Comparison of ENCODE assay signal across 8 mouse cellular contexts in the genomic region with DNA sequence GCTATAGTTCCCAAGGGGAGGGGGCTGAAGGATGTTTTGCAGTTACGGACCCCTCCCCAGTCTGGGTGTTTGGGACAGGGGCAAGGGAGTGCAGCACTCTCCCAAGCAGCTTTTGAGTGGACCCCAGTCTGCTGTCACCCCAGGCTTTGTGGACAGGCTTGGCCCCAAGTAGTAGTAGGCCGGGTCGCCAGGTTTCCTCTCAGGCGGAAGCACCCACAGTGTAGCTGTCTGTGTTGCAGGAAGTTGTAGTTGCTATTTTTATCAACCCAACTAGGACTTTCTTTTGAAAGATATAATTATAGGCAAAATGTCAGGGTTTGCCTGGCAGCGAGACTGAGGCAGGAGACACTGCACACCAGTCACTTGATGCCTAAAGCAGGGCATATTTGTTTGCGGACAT. TPM values are rescaled to one million over a fixed set of nuclear protein-coding genes. Genes with fewer than 3 reads are reported as not detected.
DNase-seq lines count a peak whose midpoint lies in the region; ATAC-seq and TF ChIP-seq lines count a peak whose summit lies in the region.

No protein-coding gene starts in this region.

- no peaks in the 10 kb centered on the region for H3K9me3 ChIP-seq in kidney, embryonic 15.5 days (replicated peaks)
- H3K9me3 ChIP-seq in hindbrain, embryonic 16.5 days (ENCODE audit: control insufficient read depth, low read length), result no peaks in the 10 kb centered on the region
- no peaks in the 10 kb centered on the region for H3K9me3 ChIP-seq in midbrain, postnatal 0 days (ENCODE audit: low read length)

- no peak for DNase-seq in kidney, adult 11 months
- DNase-seq in midbrain, postnatal 0 days (ENCODE audit: low spot score), result no peak
- no peak for DNase-seq in urinary bladder, postnatal 36 days (ENCODE audit: low spot score in 2 of 2)
- DNase-seq in gastrocnemius, adult 18-20 months (ENCODE audit: low spot score), result no peak
- DNase-seq in yolk sac, embryonic 10.5 days (ENCODE audit: low spot score), result no peak

- TF ChIP-seq CTCF in midbrain, postnatal 0 days (IDR thresholded peaks at IDR 0.05), result no peak

- H3K9ac ChIP-seq in kidney, embryonic 15.5 days, result no peak overlapping the region
- peak overlapping the region; percentile 22 for H3K9ac ChIP-seq in hindbrain, embryonic 16.5 days (ENCODE audit: low read depth, low read length)
- no peak overlapping the region for H3K9ac ChIP-seq in midbrain, postnatal 0 days (replicated peaks; ENCODE audit: low read length, poor library complexity, severe bottlenecking)

- peak overlapping the region; percentile 59; the same call in 1 of the 2 replicates for H3K27ac ChIP-seq in kidney, embryonic 15.5 days
- H3K27ac ChIP-seq in brown adipose tissue, adult 24 weeks (replicated peaks; ENCODE audit: low read depth, low read length), result 0 out of 2 replicates have a peak overlapping the region, but pooled peaks have one; percentile 7
- H3K27ac ChIP-seq in hindbrain, embryonic 16.5 days (ENCODE audit: low read depth, low read length), result peak overlapping the region; percentile 74
- peak overlapping the region; percentile 59 for H3K27ac ChIP-seq in midbrain, postnatal 0 days (ENCODE audit: low read depth, low read length)

- H3K4me3 ChIP-seq in kidney, embryonic 15.5 days (replicated peaks), result no peak overlapping the region
- no peak overlapping the region for H3K4me3 ChIP-seq in brown adipose tissue, adult 24 weeks (ENCODE audit: insufficient read depth, low read depth, low read length)
- H3K4me3 ChIP-seq in hindbrain, embryonic 16.5 days (ENCODE audit: low read length), result no peak overlapping the region
- no peak overlapping the region for H3K4me3 ChIP-seq in midbrain, postnatal 0 days (ENCODE audit: low read depth, low read length)

- H3K27me3 ChIP-seq in kidney, embryonic 15.5 days, result no peaks in the 10 kb centered on the region
- H3K27me3 ChIP-seq in hindbrain, embryonic 16.5 days (replicated peaks; ENCODE audit: control insufficient read depth, insufficient read depth, low read length), result no peaks in the 10 kb centered on the region
- no peaks in the 10 kb centered on the region for H3K27me3 ChIP-seq in midbrain, postnatal 0 days (ENCODE audit: insufficient read depth, low read length)

- ATAC-seq in kidney, embryonic 15.5 days (replicated peaks; ENCODE audit: low FRiP score), result no peak
- no peak for ATAC-seq in hindbrain, embryonic 16.5 days
- no peak for ATAC-seq in midbrain, postnatal 0 days (ENCODE audit: low FRiP score)

- H3K4me2 ChIP-seq in kidney, embryonic 15.5 days, result no peak overlapping the region
- peak overlapping the region; percentile 23; the same call in 1 of the 2 replicates for H3K4me2 ChIP-seq in hindbrain, embryonic 16.5 days (ENCODE audit: low read length)
- no peak overlapping the region for H3K4me2 ChIP-seq in midbrain, postnatal 0 days (ENCODE audit: low read depth, low read length, poor library complexity, severe bottlenecking)

- whole genome bisulfite sequencing in kidney, embryonic 15.5 days, result 69% methylated on average over 6 of the region's 6 CpGs
- WGBS in hindbrain, embryonic 16.5 days, result 60% methylated on average over 6 of the region's 6 CpGs
- WGBS in midbrain, postnatal 0 days, result 68% methylated on average over 6 of the region's 6 CpGs

- H3K4me1 ChIP-seq in kidney, embryonic 15.5 days, result peaks cover 44% of the 10 kb centered on the region
- peaks cover 47% of the 10 kb centered on the region for H3K4me1 ChIP-seq in brown adipose tissue, adult 24 weeks (ENCODE audit: control insufficient read depth, insufficient read depth, insufficient read length, low read length)
- peaks cover 37% of the 10 kb centered on the region for H3K4me1 ChIP-seq in hindbrain, embryonic 16.5 days (ENCODE audit: control insufficient read depth, insufficient read depth, low read depth, low read length)
- H3K4me1 ChIP-seq in midbrain, postnatal 0 days (ENCODE audit: insufficient read depth, low read length), result peaks cover 15% of the 10 kb centered on the region; the same call in 1 of the 2 replicates

- H3K36me3 ChIP-seq in kidney, embryonic 15.5 days, result peaks cover 12% of the 10 kb centered on the region; the same call in 1 of the 2 replicates
- no peaks in the 10 kb centered on the region for H3K36me3 ChIP-seq in hindbrain, embryonic 16.5 days (ENCODE audit: control insufficient read depth, insufficient read depth, low read length)
- H3K36me3 ChIP-seq in midbrain, postnatal 0 days (ENCODE audit: insufficient read depth, low read length), result no peaks in the 10 kb centered on the region

RNA-seq across cellular contexts. Expression of a gene that starts 6.9 kb away (rescaled TPM):
- 15.4 and 16.9 TPM in 2 replicates for polyA plus RNA-seq in kidney, embryonic 15.5 days (2015; fragmentation: Nextera tagmentation; extraction: Ambion mirVana)
- 4.7 and 8.6 TPM in 2 replicates for polyA plus RNA-seq in brown adipose tissue, adult 24 weeks (2012; ENCODE audit: insufficient read depth, insufficient read length, missing spikeins)
- 30.8 and 33.0 TPM in 2 replicates for polyA plus RNA-seq in hindbrain, embryonic 16.5 days (2015; fragmentation: Nextera tagmentation; extraction: Ambion mirVana)
- total RNA-seq in midbrain, postnatal 0 days (2014; rRNA removed), result 34.2 and 35.3 TPM in 2 replicates
- polyA plus RNA-seq in midbrain, postnatal 0 days (2015; fragmentation: Nextera tagmentation; extraction: Ambion mirVana), result 12.6 and 13.9 TPM in 2 replicates
- total RNA-seq in gastrocnemius, adult 18-20 months (2021), result 1 to 10 TPM; 2.6 to 3.2 TPM

Comparison
In these comparisons a context has a peak if more than half of its experiments do, and no peak if none do; other contexts are left out.
1. H3K27ac ChIP-seq: peak in every context shown above with its lines; median percentile 74 in hindbrain, embryonic 16.5 days; 59 in kidney, embryonic 15.5 days; 59 in midbrain, postnatal 0 days; 7 in brown adipose tissue, adult 24 weeks.